Mouse (Mus musculus) liver, postnatal 0 days (tissue): Measurements from ENCODE around the gene Actb. TPM values are rescaled to one million over a fixed set of nuclear protein-coding genes. Genes with fewer than 3 reads are reported as not detected.
A peak's percentile ranks its signal among the peaks of the same experiment; 100 is the strongest.

Experiments
- ATAC-seq: fragments of 200-750 bp; cut with Nextera tagmentation; 2 replicates; pipeline ENCODE4 v1.8.0; 2017; ENCODE audit warnings: mild to moderate bottlenecking, moderate library complexity
- DNase-seq: peaks from one replicate; pipeline ENCODE4 v3.0.0-alpha.2; 2016
- H3K27ac ChIP-seq: fragments of 300-500 bp; sonication (generic); 2 replicates; pipeline ENCODE4 v1.5.1; 2014; ENCODE audit warnings: antibody characterized with exemption, moderate library complexity, mild to moderate bottlenecking, low read depth
- H3K27me3 ChIP-seq: fragments of 300-500 bp; sonication (generic); 2 replicates; pipeline ENCODE4 v1.6.1; 2014; ENCODE audit warnings: low read length, control low read depth, mixed read lengths; ENCODE audit not compliant: insufficient read depth
- H3K36me3 ChIP-seq: fragments of 300-500 bp; sonication (generic); replicated peaks from 2 replicates; pipeline ENCODE4 v1.6.1; 2014; ENCODE audit warnings: mild to moderate bottlenecking, control low read depth, low read length, moderate library complexity, mixed read lengths; ENCODE audit not compliant: insufficient read depth
- H3K4me1 ChIP-seq: fragments of 300-500 bp; sonication (generic); 2 replicates; pipeline ENCODE4 v1.6.1; 2014; ENCODE audit warnings: antibody characterized with exemption, mild to moderate bottlenecking, control low read depth; ENCODE audit not compliant: insufficient read depth
- H3K4me2 ChIP-seq: fragments of 300-500 bp; sonication (generic); 2 replicates; pipeline ENCODE4 v1.6.1; 2014; ENCODE audit warnings: low read depth, mild to moderate bottlenecking, low read length, moderate library complexity, mixed read lengths
- H3K4me3 ChIP-seq: fragments of 300-500 bp; sonication (generic); 2 replicates; pipeline ENCODE4 v1.5.1; 2014; ENCODE audit warnings: low read depth, low read length
- H3K9ac ChIP-seq: fragments of 300-500 bp; sonication (generic); replicated peaks from 2 replicates; pipeline ENCODE4 v1.6.1; 2014; ENCODE audit warnings: mild to moderate bottlenecking, moderate library complexity
- H3K9me3 ChIP-seq: fragments of 300-500 bp; sonication (generic); 2 replicates; pipeline ENCODE4 v1.6.1; 2016; ENCODE audit warnings: mild to moderate bottlenecking, control low read depth, low read length, mixed read lengths
- CTCF ChIP-seq: sonication (generic); IDR thresholded peaks from 2 replicates; pipeline ENCODE4 v1.5.1; 2016; ENCODE audit warnings: antibody characterized with exemption, low read depth
- EP300 ChIP-seq: IDR thresholded peaks from 2 replicates; pipeline ENCODE4 v1.6.1; 2016; ENCODE audit warnings: antibody characterized with exemption, low read depth, mild to moderate bottlenecking
- WGBS: fragments of 180-500 bp; shearing (Covaris S2); extraction: QIAGEN DNeasy Blood & Tissue Kit; methylation state at CpG from one replicate; pipeline ENCODE4 v1.1.7; 2014; ENCODE audit not compliant: insufficient replicate concordance; 5-methylcytosine and 5-hydroxymethylcytosine counted together
- polyA plus RNA-seq: library from polyadenylated mRNA; unstranded; fragments of >200 nt; fragmentation: Nextera tagmentation; extraction: Ambion mirVana; gene quantifications from 2 replicates; pipeline ENCODE4 v1.2.1, GENCODE M21; 2015

The Actb gene
- polyA plus RNA-seq, 1 experiment from 2014 or later: 7,738 TPM

- no peak overlapping the region for H3K9ac ChIP-seq
- H3K4me1 ChIP-seq: peaks cover 21% of the 10 kb centered on the region
- no peak overlapping the region for H3K4me3 ChIP-seq
- no peak overlapping the region for H3K27ac ChIP-seq
- H3K4me2 ChIP-seq: no peak overlapping the region
- ATAC-seq (no peak), DNase-seq (no peak)
- no peaks in the 10 kb centered on the region for H3K27me3 ChIP-seq
- 56% methylated on average over 2 of the region's 2 CpGs for WGBS
- H3K9me3 ChIP-seq: no peaks in the 10 kb centered on the region
- H3K36me3 ChIP-seq: no peaks in the 10 kb centered on the region
- TF ChIP-seq CTCF: peak; percentile 56
- no peak for TF ChIP-seq EP300
These were observed 33.8 kb upstream of the Actb start for GRCm38 (mm10) chr5:142940393-142940792.

DNA sequence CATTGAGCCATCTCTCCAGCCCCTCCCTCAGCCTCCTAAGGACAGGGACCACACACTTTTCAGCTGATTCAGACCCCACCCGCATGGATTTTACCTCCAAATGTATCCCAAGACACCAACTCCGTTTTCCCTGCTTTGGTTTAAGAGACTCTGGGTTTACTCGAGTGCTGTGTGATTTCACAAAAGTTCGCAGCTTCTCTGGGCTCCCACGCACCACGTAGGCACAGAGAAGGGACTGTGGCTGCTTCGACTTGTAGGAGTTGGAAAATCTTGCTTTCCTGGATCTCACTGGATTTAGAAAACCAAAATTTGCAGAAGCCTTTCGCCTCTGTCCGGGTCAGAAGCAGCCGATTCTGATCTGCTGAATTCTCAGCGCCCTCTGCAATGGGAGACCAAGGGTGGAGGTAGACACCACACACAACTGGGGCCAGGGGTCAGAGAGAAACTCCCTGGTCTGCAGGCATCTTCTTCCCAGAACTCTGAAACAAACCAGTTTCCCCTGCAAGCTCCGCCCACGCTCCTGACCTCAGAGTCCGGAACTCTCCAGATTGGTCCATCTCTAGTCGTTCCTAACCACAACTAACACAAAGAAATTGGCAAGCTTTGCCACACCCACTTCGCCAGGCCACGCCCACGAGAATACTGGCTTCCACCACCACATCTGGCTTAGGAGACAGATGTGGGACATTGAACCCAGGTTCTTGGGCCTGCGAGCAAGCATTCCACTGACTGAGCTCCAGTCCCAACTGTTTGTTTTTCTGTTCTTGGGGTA, 31.6 kb upstream of the Actb start:
- H3K27ac ChIP-seq: no peak overlapping the region
- no peak overlapping the region for H3K9ac ChIP-seq
- H3K4me2 ChIP-seq: peak overlapping the region; percentile 27
- peaks cover 21% of the 10 kb centered on the region for H3K4me1 ChIP-seq
- no peaks in the 10 kb centered on the region for H3K27me3 ChIP-seq
- 32% methylated on average over 19 of the region's 19 CpGs for WGBS
- TF ChIP-seq CTCF (no peak), EP300 (no peak)
- DNase-seq (peak; percentile 74), ATAC-seq (peak; percentile 14; the same call in 1 of the 2 replicates)
- no peaks in the 10 kb centered on the region for H3K36me3 ChIP-seq
- no peak overlapping the region for H3K4me3 ChIP-seq
- no peaks in the 10 kb centered on the region for H3K9me3 ChIP-seq

GRCm38 (mm10) chr5:142936336-142936719, 29.8 kb upstream of the Actb start:
- DNase-seq: peak; percentile 91
- Histone ChIP-seq H3K4me2 (peak overlapping the region; percentile 71), H3K36me3 (no peaks in the 10 kb centered on the region), H3K4me3 (peak overlapping the region; percentile 28), H3K27me3 (no peaks in the 10 kb centered on the region), H3K9me3 (no peaks in the 10 kb centered on the region), H3K4me1 (peaks cover 29% of the 10 kb centered on the region), H3K27ac (peak overlapping the region; percentile 61), H3K9ac (peak overlapping the region; percentile 55; the same call in 1 of the 2 replicates)
- peak; percentile 53 for ATAC-seq
- 4% methylated on average over 17 of the region's 17 CpGs for WGBS
- TF ChIP-seq CTCF: peak; percentile 99
- no peak for TF ChIP-seq EP300

- TF ChIP-seq EP300 (no peak), CTCF (peak; percentile 72)
- Histone ChIP-seq H3K4me2 (peak overlapping the region; percentile 71), H3K4me3 (peak overlapping the region; percentile 28), H3K4me1 (peaks cover 29% of the 10 kb centered on the region), H3K9me3 (no peaks in the 10 kb centered on the region), H3K9ac (peak overlapping the region; percentile 55; the same call in 1 of the 2 replicates), H3K27ac (peak overlapping the region; percentile 61), H3K27me3 (no peaks in the 10 kb centered on the region), H3K36me3 (no peaks in the 10 kb centered on the region)
- 34% methylated on average over 13 of the region's 13 CpGs for WGBS
- DNase-seq (peak; percentile 82), ATAC-seq (peak; percentile 63)
These were observed 29.2 kb upstream of the Actb start for GRCm38 (mm10) chr5:142935642-142936335.

DNA sequence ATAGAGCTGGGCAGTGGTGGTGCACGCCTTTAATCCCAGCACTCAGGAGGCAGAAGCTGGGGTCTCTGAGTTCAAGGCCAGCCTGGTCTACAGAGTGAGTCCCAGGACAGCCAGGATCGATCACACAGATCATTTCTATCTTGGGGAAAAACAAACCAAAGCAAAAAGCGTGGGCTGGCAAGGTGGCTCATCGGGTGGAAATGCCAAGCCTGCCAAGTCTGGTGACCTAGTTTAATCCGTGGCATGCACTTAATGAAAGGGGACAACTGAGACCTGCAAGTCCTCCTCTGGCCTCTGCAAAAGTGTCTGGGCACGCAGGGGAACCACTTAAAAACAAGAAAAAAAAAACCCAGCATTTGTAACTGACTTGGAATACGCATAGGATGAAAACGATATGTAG, 26.2 kb upstream of the Actb start:
- no peaks in the 10 kb centered on the region for H3K36me3 ChIP-seq
- H3K4me2 ChIP-seq: no peak overlapping the region
- DNase-seq (no peak), ATAC-seq (no peak)
- no peak overlapping the region; the same call in 1 of the 2 replicates for H3K4me3 ChIP-seq
- WGBS: 71% methylated on average over 8 of the region's 8 CpGs
- H3K9ac ChIP-seq: no peak overlapping the region
- H3K27me3 ChIP-seq: no peaks in the 10 kb centered on the region
- 0 out of 2 replicates have a peak overlapping the region, but pooled peaks have one; percentile 61 for H3K27ac ChIP-seq
- H3K9me3 ChIP-seq: no peaks in the 10 kb centered on the region
- no peak for TF ChIP-seq CTCF
- no peak for TF ChIP-seq EP300
- peaks cover 30% of the 10 kb centered on the region for H3K4me1 ChIP-seq

DNA sequence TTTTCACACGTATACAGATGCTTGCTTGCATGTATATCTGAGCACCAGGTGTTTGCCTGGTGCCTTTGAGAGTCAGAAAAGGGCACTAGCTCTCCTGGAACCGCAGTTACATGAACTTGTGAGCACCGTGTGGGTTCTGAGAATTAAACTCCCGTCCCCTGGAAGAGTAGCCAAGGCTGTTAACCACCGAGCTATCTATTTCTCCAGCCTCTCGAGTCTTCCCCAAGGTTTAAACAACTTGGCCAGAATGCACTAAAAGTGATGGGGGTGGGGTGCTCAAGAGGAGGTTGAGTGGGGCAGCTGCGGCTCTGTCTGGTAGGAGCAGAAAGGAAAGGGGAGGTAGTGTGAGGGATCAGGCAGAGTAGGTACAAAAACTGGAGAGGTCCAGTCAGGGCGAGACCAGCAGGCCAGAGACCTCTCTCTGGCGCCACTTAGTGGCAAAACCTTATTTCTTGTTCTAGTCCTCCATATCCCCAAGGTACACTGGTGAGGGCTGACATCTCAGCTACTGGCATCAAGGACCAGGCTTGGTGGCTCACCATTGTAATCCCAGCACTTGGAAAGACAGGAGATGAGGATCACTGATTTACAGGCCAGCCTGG, 25.6 kb upstream of the Actb start:
- TF ChIP-seq EP300 (0 out of 2 replicates have a peak, but pooled peaks have one; percentile 15), CTCF (peak; percentile 96)
- Histone ChIP-seq H3K4me3 (peak overlapping the region; percentile 30), H3K4me1 (peaks cover 34% of the 10 kb centered on the region), H3K27ac (peak overlapping the region; percentile 61), H3K27me3 (no peaks in the 10 kb centered on the region), H3K9ac (peak overlapping the region; percentile 57), H3K36me3 (no peaks in the 10 kb centered on the region), H3K4me2 (peak overlapping the region; percentile 66), H3K9me3 (no peaks in the 10 kb centered on the region)
- ATAC-seq (peak; percentile 73), DNase-seq (peak; percentile 86)
- WGBS: 10% methylated on average over 9 of the region's 9 CpGs
